Mouse (Mus musculus): ENCODE results near the gene Gm4787. TPM values are rescaled to one million over a fixed set of nuclear protein-coding genes. Genes with fewer than 3 reads are reported as not detected.
"Not testable (repeated sequence)": the region's sequence is repeated elsewhere in the genome, so short reads cannot be mapped to it uniquely, and the experiment has no call there.

Gene Gm4787
- polyA plus RNA-seq (2015; fragmentation: Nextera tagmentation; extraction: Ambion mirVana) = 0.21 TPM in 2 replicates

- not testable (repeated sequence) for H3K4me1 ChIP-seq (ENCODE audit: control insufficient read depth, insufficient read depth, low read depth, low read length); H3K4me2 ChIP-seq (ENCODE audit: low read length); ATAC-seq; H3K36me3 ChIP-seq (ENCODE audit: control insufficient read depth, insufficient read depth, low read length); H3K27me3 ChIP-seq (replicated peaks; ENCODE audit: control insufficient read depth, insufficient read depth, low read length); H3K4me3 ChIP-seq (ENCODE audit: low read length); H3K27ac ChIP-seq (ENCODE audit: low read depth, low read length); H3K9me3 ChIP-seq (ENCODE audit: control insufficient read depth, low read length); H3K9ac ChIP-seq (ENCODE audit: low read depth, low read length)
- WGBS = 59% methylated on average over 1 of the region's 1 CpGs
Observed at GRCm38 (mm10) chr12:81379364-81379763, at the start of gene Gm4787. Gene Gm4787 (minus strand): TSS chr12:81379464.

- H3K9me3 ChIP-seq (ENCODE audit: control insufficient read depth, low read length) = peaks cover 20% of the 10 kb centered on the region
- H3K4me2 ChIP-seq (ENCODE audit: low read length) = no peak within 1 kb of the TSS
- ATAC-seq = no peak
- 97% methylated on average over 1 of the region's 1 CpGs for WGBS
- H3K9ac ChIP-seq (ENCODE audit: low read depth, low read length) = no peak within 1 kb of the TSS
- no peaks in the 10 kb centered on the region for H3K27me3 ChIP-seq (replicated peaks; ENCODE audit: control insufficient read depth, insufficient read depth, low read length)
- H3K36me3 ChIP-seq (ENCODE audit: control insufficient read depth, insufficient read depth, low read length) = peaks cover 3% of the 10 kb centered on the region; the same call in 1 of the 2 replicates
- no peaks in the 10 kb centered on the region for H3K4me1 ChIP-seq (ENCODE audit: control insufficient read depth, insufficient read depth, low read depth, low read length)
- no peak within 1 kb of the TSS for H3K4me3 ChIP-seq (ENCODE audit: low read length)
- H3K27ac ChIP-seq (ENCODE audit: low read depth, low read length) = no peak within 1 kb of the TSS
Observed at GRCm38 (mm10) chr12:81421846-81422245, 42.6 kb upstream of the Gm4787 start, which contains the start of gene Adam4. Gene Adam4 (minus strand): TSS chr12:81421946.

- Histone ChIP-seq H3K9me3 (ENCODE audit: control insufficient read depth, low read length) (no peaks in the 10 kb centered on the region), H3K4me3 (ENCODE audit: low read length) (no peak overlapping the region), H3K36me3 (ENCODE audit: control insufficient read depth, insufficient read depth, low read length) (no peaks in the 10 kb centered on the region), H3K27me3 (replicated peaks; ENCODE audit: control insufficient read depth, insufficient read depth, low read length) (no peaks in the 10 kb centered on the region), H3K4me2 (ENCODE audit: low read length) (no peak overlapping the region), H3K27ac (ENCODE audit: low read depth, low read length) (no peak overlapping the region), H3K4me1 (ENCODE audit: control insufficient read depth, insufficient read depth, low read depth, low read length) (no peaks in the 10 kb centered on the region), H3K9ac (ENCODE audit: low read depth, low read length) (no peak overlapping the region)
- no peak for ATAC-seq
- 92% methylated on average over 3 of the region's 3 CpGs for WGBS
Observed at GRCm38 (mm10) chr12:81413211-81413610, 33.9 kb upstream of the Gm4787 start.

- ATAC-seq = no peak
- Histone ChIP-seq H3K27ac (ENCODE audit: low read depth, low read length) (no peak overlapping the region), H3K9ac (ENCODE audit: low read depth, low read length) (no peak overlapping the region), H3K36me3 (ENCODE audit: control insufficient read depth, insufficient read depth, low read length) (no peaks in the 10 kb centered on the region), H3K4me3 (ENCODE audit: low read length) (no peak overlapping the region), H3K4me2 (ENCODE audit: low read length) (no peak overlapping the region), H3K27me3 (replicated peaks; ENCODE audit: control insufficient read depth, insufficient read depth, low read length) (no peaks in the 10 kb centered on the region), H3K4me1 (ENCODE audit: control insufficient read depth, insufficient read depth, low read depth, low read length) (no peaks in the 10 kb centered on the region), H3K9me3 (ENCODE audit: control insufficient read depth, low read length) (no peaks in the 10 kb centered on the region)
- 93% methylated on average over 3 of the region's 3 CpGs for WGBS
Observed at GRCm38 (mm10) chr12:81408966-81409365, 29.7 kb upstream of the Gm4787 start.

- no peak overlapping the region for H3K9ac ChIP-seq (ENCODE audit: low read depth, low read length)
- WGBS = 19% methylated on average over 1 of the region's 1 CpGs
- H3K9me3 ChIP-seq (ENCODE audit: control insufficient read depth, low read length) = no peaks in the 10 kb centered on the region
- no peaks in the 10 kb centered on the region for H3K36me3 ChIP-seq (ENCODE audit: control insufficient read depth, insufficient read depth, low read length)
- peak; percentile 56; the same call in 1 of the 2 replicates for ATAC-seq
- H3K27ac ChIP-seq (ENCODE audit: low read depth, low read length) = no peak overlapping the region
- no peak overlapping the region for H3K4me3 ChIP-seq (ENCODE audit: low read length)
- no peaks in the 10 kb centered on the region for H3K27me3 ChIP-seq (replicated peaks; ENCODE audit: control insufficient read depth, insufficient read depth, low read length)
- H3K4me2 ChIP-seq (ENCODE audit: low read length) = no peak overlapping the region
- no peaks in the 10 kb centered on the region for H3K4me1 ChIP-seq (ENCODE audit: control insufficient read depth, insufficient read depth, low read depth, low read length)
Observed at GRCm38 (mm10) chr12:81402187-81402586, 22.9 kb upstream of the Gm4787 start.

GRCm38 (mm10) chr12:81333841-81334240 is 45.4 kb downstream of the Gm4787 start:
- Histone ChIP-seq H3K27ac (ENCODE audit: low read depth, low read length) (peak overlapping the region; percentile 94), H3K9ac (ENCODE audit: low read depth, low read length) (peak overlapping the region; percentile 96), H3K9me3 (ENCODE audit: control insufficient read depth, low read length) (no peaks in the 10 kb centered on the region), H3K4me2 (ENCODE audit: low read length) (peak overlapping the region; percentile 84), H3K36me3 (ENCODE audit: control insufficient read depth, insufficient read depth, low read length) (no peaks in the 10 kb centered on the region), H3K4me1 (ENCODE audit: control insufficient read depth, insufficient read depth, low read depth, low read length) (peaks cover 15% of the 10 kb centered on the region), H3K4me3 (ENCODE audit: low read length) (peak overlapping the region; percentile 73), H3K27me3 (replicated peaks; ENCODE audit: control insufficient read depth, insufficient read depth, low read length) (0 out of 2 replicates have a peak, but pooled peaks cover 2% of the 10 kb centered on the region)
- no peak for ATAC-seq
- WGBS = 71% methylated on average over 5 of the region's 5 CpGs

GRCm38 (mm10) chr12:81332875-81333421 is 46.3 kb downstream of the Gm4787 start, which contains the start of gene Slc8a3:
Gene Slc8a3 (minus strand): TSS chr12:81333180.
- no peaks in the 10 kb centered on the region for H3K9me3 ChIP-seq (ENCODE audit: control insufficient read depth, low read length)
- peak within 1 kb of the TSS; percentile 96 for H3K9ac ChIP-seq (ENCODE audit: low read depth, low read length)
- H3K36me3 ChIP-seq (ENCODE audit: control insufficient read depth, insufficient read depth, low read length) = no peaks in the 10 kb centered on the region
- under 1% methylated on average over 32 of the region's 47 CpGs for WGBS
- H3K27ac ChIP-seq (ENCODE audit: low read depth, low read length) = peak within 1 kb of the TSS; percentile 94
- peaks cover 15% of the 10 kb centered on the region for H3K4me1 ChIP-seq (ENCODE audit: control insufficient read depth, insufficient read depth, low read depth, low read length)
- H3K4me3 ChIP-seq (ENCODE audit: low read length) = peak within 1 kb of the TSS; percentile 73
- H3K27me3 ChIP-seq (replicated peaks; ENCODE audit: control insufficient read depth, insufficient read depth, low read length) = 0 out of 2 replicates have a peak, but pooled peaks cover 2% of the 10 kb centered on the region
- peak; percentile 82 for ATAC-seq
- H3K4me2 ChIP-seq (ENCODE audit: low read length) = peak within 1 kb of the TSS; percentile 84

- H3K36me3 ChIP-seq (ENCODE audit: control insufficient read depth, insufficient read depth, low read length) = no peaks in the 10 kb centered on the region
- peak overlapping the region; percentile 73 for H3K4me3 ChIP-seq (ENCODE audit: low read length)
- H3K4me2 ChIP-seq (ENCODE audit: low read length) = peak overlapping the region; percentile 84
- H3K9ac ChIP-seq (ENCODE audit: low read depth, low read length) = peak overlapping the region; percentile 96
- H3K9me3 ChIP-seq (ENCODE audit: control insufficient read depth, low read length) = no peaks in the 10 kb centered on the region
- peaks cover 15% of the 10 kb centered on the region for H3K4me1 ChIP-seq (ENCODE audit: control insufficient read depth, insufficient read depth, low read depth, low read length)
- peak overlapping the region; percentile 94 for H3K27ac ChIP-seq (ENCODE audit: low read depth, low read length)
- under 1% methylated on average over 40 of the region's 54 CpGs for WGBS
- ATAC-seq = peak; percentile 81
- 0 out of 2 replicates have a peak, but pooled peaks cover 2% of the 10 kb centered on the region for H3K27me3 ChIP-seq (replicated peaks; ENCODE audit: control insufficient read depth, insufficient read depth, low read length)
Observed at GRCm38 (mm10) chr12:81331937-81332874, 47.1 kb downstream of the Gm4787 start.

All from hindbrain, embryonic 16.5 days (tissue).